Mouse (Mus musculus): ENCODE results near the gene Mup5. TPM values are rescaled to one million over a fixed set of nuclear protein-coding genes. Genes with fewer than 3 reads are reported as not detected.

The Mup5 gene
- not detected for polyA plus RNA-seq (2017; shearing (Covaris generic))

DNA sequence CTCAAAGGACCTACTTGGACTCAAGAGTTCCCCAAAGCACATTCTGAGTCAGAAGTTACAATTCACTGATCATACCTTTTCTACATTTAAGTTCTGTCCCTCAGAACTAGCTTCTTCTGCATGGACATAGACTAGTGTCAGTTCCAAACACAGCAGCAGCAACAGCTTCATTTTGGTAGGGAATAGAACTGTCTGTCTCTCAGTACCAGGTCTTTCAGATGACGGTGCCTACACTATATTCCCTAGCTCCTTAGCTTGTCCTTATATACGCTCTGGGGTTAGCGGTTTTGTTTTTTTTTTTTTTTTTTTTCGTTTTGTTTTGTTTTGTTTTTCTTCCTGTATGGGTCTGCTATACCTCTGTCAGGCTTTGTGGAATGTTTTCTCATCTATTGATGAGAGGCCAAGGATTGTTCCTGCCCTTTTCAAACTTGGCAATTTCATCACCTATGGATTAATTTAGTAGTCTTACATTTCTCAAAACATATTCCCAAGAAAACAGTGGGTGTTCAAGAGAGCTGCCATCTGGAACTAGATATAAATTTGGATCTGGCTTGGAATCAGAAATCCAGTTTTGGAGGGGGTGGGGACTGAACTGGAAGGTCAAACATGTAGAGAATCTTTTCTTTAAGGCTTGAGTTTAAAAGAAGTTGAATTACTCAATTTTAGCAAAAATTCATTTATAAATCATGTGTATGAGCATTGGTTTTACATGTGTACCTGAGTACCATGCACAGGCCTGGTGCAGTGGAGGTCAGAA, at the start of gene Mup5:
Mup5 (minus strand) TSS at position 282 of the 757 bp plus-strand sequence.

DNA sequence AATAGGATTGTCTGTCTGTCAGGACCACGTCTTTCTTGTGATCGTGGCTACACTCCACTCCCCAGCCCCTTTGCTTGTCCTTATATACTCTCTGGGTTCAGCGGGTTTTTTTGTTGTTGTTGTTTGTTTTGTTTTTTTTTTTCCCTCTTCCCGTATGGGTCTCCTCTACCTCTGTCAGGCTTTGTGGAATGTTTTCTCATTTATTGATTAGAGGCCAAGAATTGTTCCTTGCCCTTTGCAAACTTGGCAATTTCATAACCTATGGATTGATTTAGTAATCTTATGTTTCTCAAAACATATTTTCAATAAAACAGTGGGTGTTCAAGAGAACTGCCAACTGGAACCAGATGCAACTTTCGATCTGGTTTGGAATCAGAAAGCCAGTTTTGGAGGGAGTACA, 52.9 kb downstream of the Mup5 start, which contains the start of gene Mup19:
Mup19 (minus strand) TSS at position 101 of the 400 bp plus-strand sequence.

Other genes starting within 250 kb of the Mup5 start
- not detected for gene Mup17, start 239.4 kb downstream of the Mup5 start, polyA plus RNA-seq (2017; shearing (Covaris generic))
- gene Mup18, start 161.1 kb downstream of the Mup5 start, polyA plus RNA-seq (2017; shearing (Covaris generic)): not detected
- gene Mup19, start 53.0 kb downstream of the Mup5 start, polyA plus RNA-seq (2017; shearing (Covaris generic)): not detected
- gene Mup20, start 218.9 kb upstream of the Mup5 start, polyA plus RNA-seq (2017; shearing (Covaris generic)): not detected